Mouse (Mus musculus) embryo, embryonic 10 days (tissue): ENCODE measurements around the gene Fam185a.

Experiments
- DNase-seq: peaks from one replicate; pipeline ENCODE4 v3.0.0-alpha.2; 2015; ENCODE audit warnings: low spot score

Gene Fam185a

GRCm38 (mm10) chr5:21424614-21425602, at the start of gene Fam185a, which contains the start of gene Ccdc146:
Gene Fam185a, plus strand, starts transcription at chr5:21424958.
Gene Ccdc146, minus strand, starts transcription at chr5:21424677.
- peak; percentile 98 for DNase-seq

GRCm38 (mm10) chr5:21376935-21377334, 47.8 kb upstream of the Fam185a start:
- no peak for DNase-seq

GRCm38 (mm10) chr5:21378397-21378796, 46.4 kb upstream of the Fam185a start:
- DNase-seq: no peak

GRCm38 (mm10) chr5:21381986-21382385, 42.8 kb upstream of the Fam185a start:
- peak; percentile 63 for DNase-seq

- no peak for DNase-seq
Observed at GRCm38 (mm10) chr5:21382678-21383077, 42.1 kb upstream of the Fam185a start.

- no peak for DNase-seq
Observed at GRCm38 (mm10) chr5:21383392-21384251, 41.1 kb upstream of the Fam185a start.

GRCm38 (mm10) chr5:21384252-21384960, 40.4 kb upstream of the Fam185a start:
- no peak for DNase-seq

GRCm38 (mm10) chr5:21384976-21385375, 39.8 kb upstream of the Fam185a start:
- no peak for DNase-seq

GRCm38 (mm10) chr5:21386432-21386831, 38.3 kb upstream of the Fam185a start:
- no peak for DNase-seq

GRCm38 (mm10) chr5:21387340-21387739, 37.4 kb upstream of the Fam185a start:
- DNase-seq: no peak

GRCm38 (mm10) chr5:21388855-21389254, 35.9 kb upstream of the Fam185a start:
- no peak for DNase-seq

- no peak for DNase-seq
Observed at GRCm38 (mm10) chr5:21391616-21392384, 33.0 kb upstream of the Fam185a start.

- no peak for DNase-seq
Observed at GRCm38 (mm10) chr5:21394562-21394961, 30.2 kb upstream of the Fam185a start.

GRCm38 (mm10) chr5:21395205-21395840, 29.4 kb upstream of the Fam185a start:
- no peak for DNase-seq

GRCm38 (mm10) chr5:21411261-21411666, 13.5 kb upstream of the Fam185a start:
- DNase-seq: no peak

- no peak for DNase-seq
Observed at GRCm38 (mm10) chr5:21412056-21412455, 12.7 kb upstream of the Fam185a start.

- no peak for DNase-seq
Observed at GRCm38 (mm10) chr5:21413322-21413721, 11.4 kb upstream of the Fam185a start.

GRCm38 (mm10) chr5:21414116-21414820, 10.5 kb upstream of the Fam185a start:
- no peak for DNase-seq

GRCm38 (mm10) chr5:21418613-21419012, 6.1 kb upstream of the Fam185a start:
- DNase-seq: no peak

GRCm38 (mm10) chr5:21420609-21421008, 4.1 kb upstream of the Fam185a start:
- DNase-seq: peak; percentile 36
